Mouse (Mus musculus) retina, postnatal 7 days (tissue): ENCODE data around the gene Fgf4.

Source experiments
- DNase-seq: peaks from one replicate; pipeline ENCODE4 v3.0.0-alpha.2; 2012; ENCODE audit warnings: low read depth, low spot score

The Fgf4 gene

DNA sequence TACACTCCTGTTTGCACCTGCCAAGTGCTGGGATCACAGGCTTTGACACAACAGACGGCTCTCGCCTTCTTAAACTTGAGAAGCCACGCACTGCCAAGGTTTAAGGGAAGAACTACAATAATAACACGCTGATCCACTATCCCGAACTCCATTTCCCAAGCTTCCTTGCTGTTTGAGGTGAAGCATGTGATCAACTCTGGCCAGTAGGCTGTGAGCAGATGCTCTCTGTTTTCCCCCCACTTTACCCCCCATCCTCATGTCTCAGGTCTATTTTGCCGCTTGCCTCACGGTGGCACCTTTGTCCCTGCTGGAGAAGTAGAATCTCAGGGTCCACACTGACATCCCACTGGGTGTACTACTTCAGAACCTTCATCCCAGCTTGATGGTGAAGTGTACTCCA, 61.5 kb downstream of the Fgf4 start:
- no peak for DNase-seq

DNA sequence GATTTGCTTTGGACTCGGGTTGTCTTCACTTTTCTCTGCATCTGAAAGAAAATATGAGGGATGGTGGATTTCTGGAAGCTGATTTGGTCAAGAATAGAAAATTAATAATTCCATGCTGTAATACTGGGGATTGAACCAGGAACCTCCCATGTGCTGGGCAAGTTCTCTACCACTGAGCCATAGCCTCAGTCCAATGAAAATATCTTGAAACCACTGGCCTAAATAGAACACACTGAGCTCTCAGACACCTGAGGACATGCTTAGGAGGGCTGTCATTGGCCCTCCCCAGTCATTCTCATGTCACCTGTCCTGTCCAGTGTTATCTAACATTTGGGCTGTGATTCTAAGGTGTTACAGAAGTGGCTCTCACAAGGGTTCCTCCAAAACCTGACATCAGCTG, 64.0 kb downstream of the Fgf4 start:
- DNase-seq: no peak

DNA sequence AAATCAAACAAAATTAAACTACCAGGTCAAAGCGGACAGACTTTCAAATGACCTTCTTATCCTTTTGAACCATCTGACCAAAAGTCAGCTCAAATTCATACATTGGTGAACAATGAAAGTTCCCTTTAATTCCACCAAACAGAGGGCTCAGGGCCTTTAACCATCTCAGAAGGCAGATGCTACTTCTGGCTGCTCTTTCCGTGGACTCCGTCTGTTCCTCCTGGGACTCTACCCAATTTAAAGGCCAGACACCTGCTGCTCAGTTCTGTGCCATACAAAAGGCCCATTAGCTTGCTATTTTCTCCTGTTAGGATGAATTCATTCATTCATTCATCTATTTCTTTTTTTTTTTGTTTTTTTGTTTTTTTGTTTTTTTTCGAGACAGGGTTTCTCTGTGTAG, 65.7 kb downstream of the Fgf4 start:
- no peak for DNase-seq

DNA sequence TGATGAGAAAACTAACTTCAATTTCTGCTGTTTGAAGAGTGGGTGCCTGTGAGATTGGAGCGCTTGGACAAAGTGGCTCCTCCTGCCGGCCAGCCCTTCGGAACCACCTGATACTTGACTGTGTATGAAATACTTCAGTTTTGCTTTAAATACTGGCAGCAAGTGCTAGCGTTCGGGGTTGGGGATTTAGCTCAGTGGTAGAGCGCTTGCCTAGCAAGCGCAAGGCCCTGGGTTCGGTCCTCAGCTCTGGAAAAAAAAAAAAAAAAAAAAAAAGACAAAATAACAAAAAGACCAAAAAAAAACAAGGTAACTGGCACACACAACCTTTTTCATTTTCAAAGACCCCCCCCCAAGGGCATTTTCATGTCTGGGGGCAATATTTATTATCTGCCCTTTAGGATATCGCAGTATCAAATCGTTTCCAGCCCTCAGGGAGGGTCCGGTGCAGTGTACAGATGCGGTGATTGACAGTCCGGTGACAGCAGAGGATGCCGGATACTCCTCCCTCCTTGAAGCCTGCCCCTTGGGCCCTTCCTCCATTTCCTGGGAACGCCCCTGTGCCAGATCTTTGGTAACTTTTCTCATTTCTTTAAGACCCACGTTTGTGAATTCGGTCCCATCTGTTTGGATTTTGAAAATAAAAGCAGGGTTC, 67.3 kb downstream of the Fgf4 start:
- no peak for DNase-seq
